Mouse (Mus musculus) cortical plate, adult 2 months (tissue): ENCODE data around the gene Tmem30c.

ENCODE experiments used
- CTCF ChIP-seq: fragments of 200-500 bp; IDR thresholded peaks from 2 replicates; pipeline ENCODE4 v1.5.1; 2011; ENCODE audit warnings: mild to moderate bottlenecking, control low read depth, low read length; ENCODE audit not compliant: insufficient read depth; ENCODE audit errors: extremely low read depth
- POLR2A ChIP-seq: fragments of 200-500 bp; IDR thresholded peaks from 2 replicates; pipeline ENCODE4 v1.6.1; 2011; ENCODE audit warnings: mild to moderate bottlenecking, low read length, control low read depth; ENCODE audit not compliant: insufficient read depth; ENCODE audit errors: extremely low read depth

GRCm38 (mm10) chr16:57260152-57260551, 32.5 kb downstream of the Tmem30c start:
- no peak for TF ChIP-seq POLR2A
- TF ChIP-seq CTCF = no peak
